Mouse (Mus musculus) thymus, adult 2 months (tissue): ENCODE data around the gene Atox1.

Experiments
- CTCF ChIP-seq: fragments of 200-500 bp; IDR thresholded peaks from 2 replicates; pipeline ENCODE4 v1.5.1; 2012; ENCODE audit warnings: mild to moderate bottlenecking, control low read depth, low read length, moderate library complexity, borderline replicate concordance; ENCODE audit not compliant: control insufficient read depth, poor library complexity, insufficient read depth; ENCODE audit errors: extremely low read depth
- POLR2A ChIP-seq: fragments of 200-500 bp; IDR thresholded peaks from 2 replicates; pipeline ENCODE4 v1.6.1; 2012; ENCODE audit warnings: mild to moderate bottlenecking, low read length, control low read depth, moderate library complexity; ENCODE audit not compliant: control insufficient read depth, poor library complexity, insufficient read depth; ENCODE audit errors: extremely low read depth

DNA sequence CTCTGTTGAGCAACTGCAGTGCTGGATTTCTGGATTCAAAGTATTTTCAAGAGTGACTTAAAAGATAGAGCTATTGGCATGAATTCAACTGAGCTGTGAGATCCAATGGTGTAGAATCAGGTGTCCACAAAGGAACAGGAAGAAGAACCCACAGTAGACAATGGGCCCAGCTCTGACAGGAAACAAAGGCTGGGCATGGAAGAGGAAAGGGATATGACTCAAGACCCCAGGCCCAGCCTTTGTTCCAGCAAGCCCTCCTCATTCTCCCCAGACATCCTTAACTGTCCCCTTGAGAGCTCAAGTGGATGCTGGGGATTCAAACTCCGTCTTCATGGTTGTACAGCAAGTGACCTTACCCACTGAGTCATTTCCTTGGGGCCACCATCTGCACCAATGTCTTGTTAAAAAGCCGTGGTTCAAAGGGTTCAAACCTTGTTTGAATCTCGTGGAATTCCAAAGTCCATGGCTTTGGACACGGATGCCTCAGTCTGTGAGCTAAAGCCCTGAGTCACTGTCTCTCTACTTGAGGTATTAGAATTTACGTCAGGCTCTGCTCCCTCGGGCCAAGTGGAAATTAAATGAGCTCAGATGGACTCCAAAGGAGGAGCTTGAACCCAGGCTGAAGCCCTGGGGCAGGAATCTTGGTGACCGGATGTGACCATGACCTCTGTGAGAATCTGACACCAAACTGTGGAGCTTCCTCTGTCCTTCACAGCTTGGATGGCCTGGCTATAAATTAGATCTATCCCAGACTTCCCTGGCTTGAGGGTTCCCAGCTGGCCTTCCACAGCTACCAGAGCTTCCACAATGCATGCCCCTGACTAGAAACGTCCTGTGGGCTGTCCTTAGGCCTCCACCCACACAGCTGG lies 55.2 kb downstream of the Atox1 start:
- TF ChIP-seq CTCF (no peak), POLR2A (no peak)
